Mouse (Mus musculus): ENCODE results near the gene Gm572. TPM values are rescaled to one million over a fixed set of nuclear protein-coding genes. Genes with fewer than 3 reads are reported as not detected.
A peak's percentile ranks its signal among the peaks of the same experiment; 100 is the strongest.

Gm572 gene
- polyA plus RNA-seq, 1 experiment from 2014 or later, result not detected

DNA sequence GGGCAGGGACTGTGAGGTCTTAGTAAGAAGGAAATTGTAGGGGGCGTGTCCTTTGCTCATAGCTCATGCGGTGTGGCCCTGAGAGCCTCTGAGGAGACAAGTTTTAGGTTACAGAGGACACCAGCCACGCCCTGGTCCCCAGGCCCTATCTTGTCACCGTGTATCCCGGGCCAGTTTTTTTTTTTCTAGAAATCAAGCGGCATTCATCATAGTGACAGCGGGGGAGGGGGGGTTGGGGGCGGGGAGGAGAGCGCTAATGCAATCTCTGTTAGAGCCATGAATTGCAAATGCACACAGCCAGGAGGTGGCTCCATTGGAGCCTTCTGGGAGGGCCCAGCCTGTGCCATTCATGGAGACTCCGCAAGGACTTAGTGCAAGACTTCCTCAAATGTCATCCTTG is 68.2 kb downstream of the Gm572 start:
- Histone ChIP-seq H3K4me2 (ENCODE audit: low read depth, low read length) (no peak overlapping the region), H3K9me3 (ENCODE audit: control insufficient read depth, low read length) (no peaks in the 10 kb centered on the region), H3K36me3 (ENCODE audit: control insufficient read depth, insufficient read depth, low read length) (no peaks in the 10 kb centered on the region), H3K27ac (ENCODE audit: low read length) (no peak overlapping the region), H3K27me3 (ENCODE audit: control insufficient read depth, insufficient read depth, low read depth, low read length) (no peaks in the 10 kb centered on the region), H3K4me3 (ENCODE audit: low read length) (no peak overlapping the region), H3K4me1 (replicated peaks; ENCODE audit: control insufficient read depth, insufficient read depth, low read length) (peaks cover 10% of the 10 kb centered on the region), H3K9ac (ENCODE audit: low read length) (no peak overlapping the region)
- 12% methylated on average over 10 of the region's 10 CpGs for WGBS
- ATAC-seq (ENCODE audit: low read depth), result no peak

DNA sequence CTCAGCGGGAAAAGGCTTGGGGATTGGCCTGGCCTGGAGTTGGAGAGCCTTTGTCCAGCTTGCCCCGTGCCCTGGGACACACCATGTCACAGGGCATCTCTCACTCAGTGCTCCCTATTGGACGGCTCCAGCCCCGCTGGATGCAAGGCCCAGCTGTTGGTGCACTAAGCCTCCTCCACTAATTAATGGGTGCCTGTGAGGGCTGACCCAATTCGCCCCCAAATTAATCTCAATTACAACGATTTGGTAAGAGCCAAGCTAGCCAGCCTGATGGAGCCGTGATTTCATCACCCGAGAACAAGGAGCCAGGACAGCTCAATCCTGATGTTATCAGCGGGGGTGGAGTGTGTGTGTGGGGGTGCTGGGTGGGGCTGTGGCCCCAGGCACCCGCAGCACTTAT is 69.5 kb downstream of the Gm572 start:
- ATAC-seq (ENCODE audit: low read depth), result peak; percentile 36; the same call in 1 of the 2 replicates
- H3K4me1 ChIP-seq (replicated peaks; ENCODE audit: control insufficient read depth, insufficient read depth, low read length), result peaks cover 10% of the 10 kb centered on the region
- H3K9ac ChIP-seq (ENCODE audit: low read length), result no peak overlapping the region
- H3K4me2 ChIP-seq (ENCODE audit: low read depth, low read length), result no peak overlapping the region
- 58% methylated on average over 10 of the region's 10 CpGs for WGBS
- no peaks in the 10 kb centered on the region for H3K27me3 ChIP-seq (ENCODE audit: control insufficient read depth, insufficient read depth, low read depth, low read length)
- no peaks in the 10 kb centered on the region for H3K9me3 ChIP-seq (ENCODE audit: control insufficient read depth, low read length)
- no peaks in the 10 kb centered on the region for H3K36me3 ChIP-seq (ENCODE audit: control insufficient read depth, insufficient read depth, low read length)
- H3K4me3 ChIP-seq (ENCODE audit: low read length), result no peak overlapping the region
- H3K27ac ChIP-seq (ENCODE audit: low read length), result no peak overlapping the region

DNA sequence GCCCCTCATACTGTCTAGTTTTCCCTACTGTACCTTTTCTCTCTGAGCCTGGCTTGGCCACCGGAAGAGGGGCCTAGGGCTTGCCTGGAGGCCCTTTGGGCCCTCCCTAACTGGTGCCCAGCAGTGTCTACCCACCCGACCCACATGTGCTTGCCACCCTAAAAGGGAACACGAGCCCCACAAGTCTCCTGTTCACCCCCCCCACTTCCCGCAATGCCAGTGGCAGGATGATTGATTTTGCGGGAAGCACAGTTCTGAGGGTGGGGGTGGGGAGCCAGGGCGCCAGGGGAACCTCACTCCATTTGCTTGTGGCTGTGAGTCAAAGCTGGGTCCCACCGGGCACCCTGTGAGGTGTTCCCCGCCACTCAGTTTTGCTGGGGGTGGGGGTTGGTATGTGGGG is 70.9 kb downstream of the Gm572 start:
- Histone ChIP-seq H3K27ac (ENCODE audit: low read length) (no peak overlapping the region), H3K9ac (ENCODE audit: low read length) (no peak overlapping the region), H3K4me1 (replicated peaks; ENCODE audit: control insufficient read depth, insufficient read depth, low read length) (peaks cover 6% of the 10 kb centered on the region), H3K27me3 (ENCODE audit: control insufficient read depth, insufficient read depth, low read depth, low read length) (no peaks in the 10 kb centered on the region), H3K4me3 (ENCODE audit: low read length) (no peak overlapping the region), H3K36me3 (ENCODE audit: control insufficient read depth, insufficient read depth, low read length) (no peaks in the 10 kb centered on the region), H3K4me2 (ENCODE audit: low read depth, low read length) (no peak overlapping the region), H3K9me3 (ENCODE audit: control insufficient read depth, low read length) (no peaks in the 10 kb centered on the region)
- no peak for ATAC-seq (ENCODE audit: low read depth)
- 54% methylated on average over 8 of the region's 8 CpGs for WGBS

DNA sequence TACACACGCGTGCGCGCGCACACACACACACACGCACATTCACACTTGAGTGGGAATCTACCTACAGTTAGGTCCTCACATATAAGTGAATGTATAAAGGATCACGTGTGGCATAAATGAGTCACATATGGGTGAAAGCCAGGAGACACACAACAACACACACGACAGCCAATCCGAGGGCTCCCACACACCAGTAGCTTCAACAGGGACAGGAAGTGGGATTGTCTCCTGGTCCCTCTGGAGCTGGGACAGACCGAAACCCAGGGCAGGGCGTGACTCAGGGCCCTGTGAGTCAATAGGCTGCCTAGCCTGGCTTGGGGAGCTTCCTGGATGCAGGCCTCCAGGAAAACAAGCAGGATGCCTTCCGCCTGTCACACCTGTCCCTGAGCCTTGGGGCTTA is 71.6 kb downstream of the Gm572 start:
- H3K27me3 ChIP-seq (ENCODE audit: control insufficient read depth, insufficient read depth, low read depth, low read length), result no peaks in the 10 kb centered on the region
- H3K4me1 ChIP-seq (replicated peaks; ENCODE audit: control insufficient read depth, insufficient read depth, low read length), result no peaks in the 10 kb centered on the region
- H3K27ac ChIP-seq (ENCODE audit: low read length), result no peak overlapping the region
- H3K36me3 ChIP-seq (ENCODE audit: control insufficient read depth, insufficient read depth, low read length), result no peaks in the 10 kb centered on the region
- no peaks in the 10 kb centered on the region for H3K9me3 ChIP-seq (ENCODE audit: control insufficient read depth, low read length)
- WGBS, result 82% methylated on average over 12 of the region's 12 CpGs
- H3K4me2 ChIP-seq (ENCODE audit: low read depth, low read length), result no peak overlapping the region
- ATAC-seq (ENCODE audit: low read depth), result no peak
- no peak overlapping the region for H3K9ac ChIP-seq (ENCODE audit: low read length)
- no peak overlapping the region for H3K4me3 ChIP-seq (ENCODE audit: low read length)

DNA sequence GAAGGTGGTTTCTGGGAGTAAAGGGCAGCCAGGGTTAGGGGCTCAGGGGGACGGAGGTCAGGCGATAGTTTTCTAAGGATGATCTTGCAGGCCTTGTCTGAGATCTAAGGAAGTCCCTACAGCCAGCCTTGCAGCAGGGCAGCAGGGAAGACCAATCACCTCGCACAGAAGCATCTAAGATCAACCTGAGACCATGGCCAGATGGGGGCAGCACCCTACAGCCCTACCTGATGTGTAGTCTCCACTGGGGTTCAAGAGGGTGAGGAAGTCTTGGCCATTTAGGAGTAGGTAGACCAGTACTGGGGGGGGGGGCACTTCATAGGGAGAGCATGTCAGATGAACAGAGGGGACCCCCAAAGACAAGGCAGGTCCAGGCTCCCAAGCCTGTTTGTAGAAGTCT is 72.3 kb downstream of the Gm572 start:
- H3K4me3 ChIP-seq (ENCODE audit: low read length), result no peak overlapping the region
- no peaks in the 10 kb centered on the region for H3K27me3 ChIP-seq (ENCODE audit: control insufficient read depth, insufficient read depth, low read depth, low read length)
- H3K4me2 ChIP-seq (ENCODE audit: low read depth, low read length), result no peak overlapping the region
- no peaks in the 10 kb centered on the region for H3K4me1 ChIP-seq (replicated peaks; ENCODE audit: control insufficient read depth, insufficient read depth, low read length)
- H3K27ac ChIP-seq (ENCODE audit: low read length), result no peak overlapping the region
- WGBS, result 59% methylated on average over 3 of the region's 3 CpGs
- no peaks in the 10 kb centered on the region for H3K36me3 ChIP-seq (ENCODE audit: control insufficient read depth, insufficient read depth, low read length)
- no peaks in the 10 kb centered on the region for H3K9me3 ChIP-seq (ENCODE audit: control insufficient read depth, low read length)
- no peak for ATAC-seq (ENCODE audit: low read depth)
- no peak overlapping the region for H3K9ac ChIP-seq (ENCODE audit: low read length)

Other genes starting within 250 kb of the Gm572 start
- 22.8 and 24.0 TPM in 2 replicates for gene Ubiad1, start 198.5 kb upstream of the Gm572 start, polyA plus RNA-seq (2015; fragmentation: Nextera tagmentation; extraction: Ambion mirVana)
- 11.3 and 12.2 TPM in 2 replicates for gene Mtor, start 194.7 kb upstream of the Gm572 start, polyA plus RNA-seq (2015; fragmentation: Nextera tagmentation; extraction: Ambion mirVana)
- 1.8 TPM in 2 replicates for gene Angptl7, start 142.9 kb upstream of the Gm572 start, polyA plus RNA-seq (2015; fragmentation: Nextera tagmentation; extraction: Ambion mirVana)
- 83.6 and 90.8 TPM in 2 replicates for gene Exosc10, start 84.9 kb upstream of the Gm572 start, polyA plus RNA-seq (2015; fragmentation: Nextera tagmentation; extraction: Ambion mirVana)
- 114 and 126 TPM in 2 replicates for gene Srm, start 51.8 kb upstream of the Gm572 start, polyA plus RNA-seq (2015; fragmentation: Nextera tagmentation; extraction: Ambion mirVana)
- 0.44 and 0.93 TPM in 2 replicates for gene Masp2, start 40.8 kb upstream of the Gm572 start, polyA plus RNA-seq (2015; fragmentation: Nextera tagmentation; extraction: Ambion mirVana)
- gene Tardbp, start 16.3 kb upstream of the Gm572 start, polyA plus RNA-seq (2015; fragmentation: Nextera tagmentation; extraction: Ambion mirVana), result 320 and 367 TPM in 2 replicates
- 7.3 and 7.4 TPM in 2 replicates for gene Casz1, start 161.1 kb downstream of the Gm572 start, polyA plus RNA-seq (2015; fragmentation: Nextera tagmentation; extraction: Ambion mirVana)